Mouse (Mus musculus): ENCODE measurements around the gene BC029722.
"Not testable (repeated sequence)": the region's sequence is repeated elsewhere in the genome, so short reads cannot be mapped to it uniquely, and the experiment has no call there.

The BC029722 gene

DNA sequence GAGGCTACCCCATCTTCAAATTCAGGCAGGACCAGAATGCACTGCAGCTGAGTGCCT lies at the start of gene BC029722:
Gene BC029722, minus strand, starts transcription at position 35 of the 57 bp plus-strand sequence.
- DNase-seq: no peak

DNA sequence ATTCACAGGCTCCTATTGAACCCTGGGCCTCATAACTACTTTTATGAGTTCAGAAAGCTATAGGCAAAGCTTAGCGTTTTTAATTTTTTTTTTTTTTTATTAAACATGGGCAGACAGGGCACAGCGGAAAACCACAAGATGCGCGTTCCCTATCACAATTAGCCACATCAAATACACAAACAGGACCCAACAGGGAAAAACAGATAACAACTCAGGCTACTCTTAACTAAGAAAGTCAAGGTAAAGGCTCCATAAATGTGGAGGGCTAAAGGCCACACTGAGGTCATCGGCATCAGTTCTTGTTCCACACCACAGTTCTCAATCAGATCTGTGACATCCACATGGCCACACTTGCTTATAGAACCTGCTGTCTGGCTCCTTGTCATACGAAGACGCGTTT lies 49.1 kb upstream of the BC029722 start:
- DNase-seq: no peak

DNA sequence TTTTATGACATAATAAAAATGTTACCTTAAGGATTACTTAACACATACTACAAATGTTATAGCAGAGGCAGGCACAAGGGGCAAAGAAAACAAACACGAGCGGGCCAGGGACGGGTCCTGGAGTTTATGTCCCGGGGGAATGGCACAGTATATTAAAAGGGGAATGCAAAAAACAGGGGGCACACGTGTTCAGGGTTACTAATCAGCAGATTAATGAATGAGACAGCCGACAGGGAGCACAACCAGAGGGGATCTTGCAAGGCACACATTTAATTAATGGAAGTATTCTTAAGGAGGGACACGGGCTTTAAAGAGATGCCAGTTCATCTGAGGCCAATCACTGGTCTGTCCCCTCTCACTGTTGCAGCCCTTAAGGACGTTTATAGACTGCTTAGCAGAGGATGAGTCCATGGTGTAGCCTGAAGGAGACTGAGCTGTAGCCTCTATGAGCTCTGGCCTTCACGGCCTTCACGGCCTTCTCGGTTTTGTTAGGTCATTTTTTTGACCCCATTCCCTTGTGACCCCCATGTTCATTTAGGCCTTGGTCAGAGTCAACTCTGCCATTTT lies 44.2 kb upstream of the BC029722 start:
- no peak for DNase-seq

DNA sequence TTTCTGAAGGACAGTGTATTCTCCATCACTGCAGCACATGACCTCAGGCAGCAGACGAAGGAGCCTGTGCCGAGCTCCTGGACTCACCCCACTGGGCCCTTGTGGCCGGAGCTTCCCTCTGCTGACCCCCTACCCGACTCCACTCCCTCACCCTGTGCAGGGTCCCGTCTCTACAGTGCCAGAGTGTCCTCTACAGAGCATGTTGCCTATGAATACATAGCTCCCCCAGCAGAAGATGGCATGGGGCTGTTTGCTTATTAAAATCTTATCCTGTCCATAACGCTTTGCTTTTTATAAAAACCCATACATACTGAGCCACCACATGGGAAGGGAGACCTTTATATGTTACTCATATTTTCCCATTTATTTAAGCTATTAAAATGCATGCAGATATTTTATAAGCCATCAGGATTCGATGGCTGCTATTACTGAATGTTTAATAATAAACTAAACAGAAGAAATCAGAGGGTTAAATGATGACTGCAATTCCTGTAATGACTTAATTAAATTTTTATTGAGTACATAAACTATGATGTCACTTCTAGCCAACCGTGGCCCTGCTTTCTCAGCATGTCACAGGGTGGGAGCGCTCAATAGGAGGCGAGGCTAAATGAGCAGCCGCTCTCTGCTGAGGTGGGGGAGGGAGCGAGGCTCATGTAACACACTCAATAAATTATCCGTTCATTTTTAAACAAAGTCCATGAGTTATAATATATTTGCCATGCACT lies 43.5 kb upstream of the BC029722 start:
- DNase-seq: no peak

DNA sequence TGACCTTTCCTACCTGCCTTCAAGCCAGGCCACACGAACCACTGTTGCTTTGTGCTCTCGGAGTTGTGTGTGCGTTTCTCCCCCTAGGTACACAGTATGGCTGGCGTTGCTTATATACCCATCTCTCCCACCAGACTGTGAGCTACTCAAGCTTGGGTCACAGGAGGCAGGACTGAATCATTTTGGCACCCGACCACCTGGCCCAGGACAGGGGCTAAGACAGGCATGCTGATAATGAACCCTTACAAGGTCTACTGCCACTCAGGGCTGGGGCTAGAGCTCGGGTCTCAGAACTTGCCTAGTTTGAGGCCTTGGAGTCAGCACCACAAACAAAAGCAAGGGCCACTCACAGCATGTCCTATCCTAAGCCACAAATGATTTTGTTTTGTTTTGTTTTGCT lies 42.4 kb upstream of the BC029722 start:
- no peak for DNase-seq

DNA sequence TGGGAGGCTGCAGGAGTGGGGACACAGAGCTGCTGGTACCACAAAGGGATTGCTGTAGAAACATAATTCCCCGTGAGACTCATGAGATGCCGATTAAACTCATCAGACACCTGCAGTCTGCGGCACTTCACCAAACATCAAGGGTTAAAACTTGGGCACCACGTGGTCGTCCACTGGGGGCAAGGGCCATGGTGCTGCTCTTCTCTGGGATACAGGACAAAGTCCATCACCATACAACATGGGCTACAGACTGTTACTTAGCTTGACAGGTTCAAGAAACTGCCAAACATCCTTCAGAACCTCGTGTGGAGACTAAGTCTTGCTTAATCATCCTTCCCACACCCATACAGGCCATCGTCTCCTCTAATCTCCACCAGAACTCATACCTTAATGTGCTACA lies 40.9 kb upstream of the BC029722 start:
- no peak for DNase-seq

DNA sequence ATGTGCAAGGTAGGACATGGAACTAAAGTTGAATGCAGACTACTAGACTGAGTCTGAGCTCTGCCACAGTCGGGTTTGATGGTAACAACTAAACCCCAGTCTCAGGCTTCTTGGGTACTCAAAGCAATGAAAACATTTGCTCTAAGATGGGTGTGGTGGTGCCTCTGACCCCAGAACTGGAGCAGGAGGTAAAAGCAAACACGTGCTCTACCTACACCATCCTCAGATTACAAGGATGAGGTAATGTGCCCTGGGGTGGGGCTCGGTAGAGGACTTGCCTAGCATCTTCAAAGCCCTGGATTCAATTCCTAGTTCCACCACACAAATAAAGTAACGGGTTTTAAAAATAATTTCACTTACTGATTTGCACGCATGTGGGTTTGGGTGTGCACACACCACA lies 33.3 kb upstream of the BC029722 start:
- DNase-seq: no peak

DNA sequence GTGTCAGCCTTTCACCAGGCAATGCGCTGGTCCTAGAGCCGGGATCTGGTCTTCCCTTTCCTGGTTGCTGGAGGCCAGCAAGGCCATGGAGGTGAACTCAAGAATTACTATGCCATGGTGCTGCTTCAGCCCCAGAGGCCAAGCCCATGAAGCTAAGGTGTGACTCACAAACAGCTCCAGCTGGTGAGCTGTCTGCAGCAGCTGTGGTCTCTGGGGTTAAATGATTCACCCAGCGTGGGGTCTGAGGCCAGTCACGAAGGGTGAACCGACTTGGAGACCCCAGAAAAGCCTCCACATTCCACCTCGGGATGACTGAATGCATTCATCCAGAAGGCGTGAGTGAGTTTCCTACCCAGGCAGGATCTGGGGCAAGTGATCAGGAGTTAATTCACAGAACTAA lies 30.9 kb upstream of the BC029722 start:
- DNase-seq: no peak

DNA sequence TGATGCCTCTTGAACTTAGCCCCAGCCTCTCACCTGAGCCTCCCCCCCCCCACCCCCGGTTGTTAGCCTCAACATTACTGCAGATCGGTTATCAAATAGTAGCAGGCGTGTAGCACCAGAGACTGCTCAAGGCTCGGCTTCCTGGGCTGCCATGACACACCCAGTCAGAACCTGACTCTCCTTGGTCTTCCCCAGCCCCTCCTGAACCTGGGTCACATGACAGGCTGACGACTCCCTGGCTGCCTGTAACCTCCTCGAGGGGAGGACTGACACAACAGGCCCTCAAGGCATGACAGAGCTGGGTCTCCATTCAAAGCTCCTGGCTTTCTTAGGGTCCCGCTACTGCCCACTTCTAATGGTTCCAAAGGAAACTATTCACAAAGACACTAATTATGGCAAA lies 30.2 kb upstream of the BC029722 start:
- no peak for DNase-seq

DNA sequence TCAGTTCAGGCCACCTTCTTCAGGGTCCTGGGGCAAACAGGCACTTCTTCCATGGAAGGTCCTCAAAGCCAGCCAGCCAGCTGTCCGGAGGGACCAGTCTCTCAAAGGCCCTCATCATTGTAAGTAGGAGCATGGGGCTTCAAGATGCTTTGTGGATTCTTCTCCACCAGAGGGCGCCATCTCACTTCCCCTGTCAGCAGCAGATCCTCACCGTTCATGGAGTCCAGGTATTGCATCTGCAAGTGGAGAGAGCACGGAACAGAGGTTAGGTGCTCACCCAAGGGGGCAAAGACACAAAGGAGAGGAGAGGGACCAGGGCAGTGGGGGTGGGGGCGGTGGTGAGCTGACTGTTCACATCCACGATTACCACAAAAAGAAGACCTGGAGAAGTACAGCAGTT lies 29.1 kb upstream of the BC029722 start:
- peak; percentile 88 for DNase-seq

DNA sequence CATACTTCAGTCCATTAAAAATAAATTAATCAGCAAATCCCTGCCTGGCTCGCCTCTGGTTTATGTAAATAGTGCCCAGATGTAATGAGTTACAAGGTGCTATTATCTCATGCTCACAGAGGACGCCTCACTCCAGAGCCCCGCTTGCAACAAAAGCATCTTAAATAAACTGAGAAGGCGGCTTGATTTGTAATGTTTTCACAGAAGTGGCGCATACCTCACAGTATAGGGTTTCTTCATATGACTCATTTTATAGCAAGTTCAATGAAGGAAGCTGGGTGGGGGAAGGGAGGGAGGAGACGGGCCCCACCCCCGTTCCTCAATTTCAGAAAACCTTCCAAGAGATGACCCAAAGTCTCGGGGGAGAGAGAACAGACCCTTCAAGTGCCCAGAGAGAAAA lies 27.7 kb upstream of the BC029722 start:
- no peak for DNase-seq

DNA sequence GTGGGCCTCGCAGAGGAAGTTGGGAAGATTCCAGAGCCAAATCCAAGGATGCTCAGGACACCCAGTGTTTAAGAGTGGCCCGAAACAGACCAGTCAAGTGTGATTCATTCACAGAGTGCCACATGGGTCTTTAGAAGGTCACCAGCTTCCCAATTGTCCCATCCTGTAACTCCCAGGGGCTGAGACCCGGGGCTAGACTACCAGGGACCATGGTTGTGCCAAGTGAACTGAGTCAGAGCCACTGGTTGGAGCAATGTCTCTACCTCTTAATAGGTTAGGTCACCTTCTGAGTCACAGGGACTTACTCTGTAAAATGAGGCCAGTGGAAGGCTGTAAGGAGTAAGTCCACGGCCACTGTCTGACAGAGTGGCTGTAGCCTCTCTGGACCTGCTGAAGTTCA lies 19.7 kb upstream of the BC029722 start:
- DNase-seq: no peak

DNA sequence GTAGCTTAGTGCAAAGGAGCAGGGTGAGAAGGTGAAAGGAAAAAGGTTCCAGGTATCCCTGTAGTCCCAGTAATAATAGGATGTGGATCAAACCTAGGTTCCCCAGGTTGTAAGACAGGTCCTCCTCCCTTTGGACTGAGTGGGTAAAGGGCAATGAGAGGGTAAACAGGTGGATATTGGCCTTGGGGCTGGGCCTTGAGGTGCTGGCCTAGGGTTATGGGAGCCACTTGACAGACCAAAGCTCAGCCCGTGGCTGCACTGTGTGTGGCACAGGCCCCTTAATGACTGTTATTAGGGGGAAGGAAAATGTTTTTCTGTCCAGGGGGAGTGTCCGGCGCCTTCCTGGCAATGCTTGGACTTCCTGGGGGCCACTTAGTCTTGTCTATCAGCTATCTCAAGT lies 18.7 kb upstream of the BC029722 start:
- DNase-seq: no peak

DNA sequence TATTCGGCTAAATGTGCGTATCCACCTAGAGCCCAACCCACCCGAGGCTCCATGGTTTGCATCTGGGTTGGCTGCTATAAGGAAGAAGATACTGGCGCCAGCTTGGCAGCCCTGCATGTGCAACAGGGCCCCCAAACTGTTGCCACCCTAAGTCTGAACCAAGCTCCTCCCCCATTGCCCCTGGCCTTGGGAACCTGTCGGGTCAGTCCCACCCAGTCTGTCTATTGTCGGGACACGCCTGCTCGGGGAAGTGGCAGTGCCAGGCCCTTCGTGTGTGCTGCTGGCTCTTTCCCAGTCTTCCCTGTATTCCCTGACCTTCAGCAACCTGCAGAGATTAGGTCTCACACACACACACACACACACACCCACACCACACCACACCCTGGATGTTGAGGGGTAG lies 15.5 kb upstream of the BC029722 start, which contains the start of gene Fam83c:
Gene Fam83c, minus strand, starts transcription at position 123 of the 400 bp plus-strand sequence.
- DNase-seq: no peak

DNA sequence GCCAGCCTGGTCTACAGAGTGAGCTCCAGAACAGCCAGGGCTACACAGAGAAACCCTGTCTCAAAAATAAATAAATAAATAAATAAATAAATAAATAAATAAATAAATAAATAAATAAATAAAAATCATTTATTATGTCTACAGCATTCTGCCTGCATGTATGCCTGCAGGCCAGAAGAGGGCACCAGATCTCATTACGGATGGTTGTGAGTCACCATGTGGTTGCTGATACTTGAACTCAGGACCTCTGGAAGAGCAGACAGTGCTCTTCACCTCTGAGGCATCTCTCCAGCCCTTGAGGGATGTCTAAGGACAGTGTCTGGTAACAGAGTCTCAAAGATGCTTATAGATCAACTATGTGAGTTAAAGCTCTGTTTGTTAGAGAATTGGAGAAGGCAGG lies 12.9 kb upstream of the BC029722 start:
- DNase-seq: not testable (repeated sequence)

DNA sequence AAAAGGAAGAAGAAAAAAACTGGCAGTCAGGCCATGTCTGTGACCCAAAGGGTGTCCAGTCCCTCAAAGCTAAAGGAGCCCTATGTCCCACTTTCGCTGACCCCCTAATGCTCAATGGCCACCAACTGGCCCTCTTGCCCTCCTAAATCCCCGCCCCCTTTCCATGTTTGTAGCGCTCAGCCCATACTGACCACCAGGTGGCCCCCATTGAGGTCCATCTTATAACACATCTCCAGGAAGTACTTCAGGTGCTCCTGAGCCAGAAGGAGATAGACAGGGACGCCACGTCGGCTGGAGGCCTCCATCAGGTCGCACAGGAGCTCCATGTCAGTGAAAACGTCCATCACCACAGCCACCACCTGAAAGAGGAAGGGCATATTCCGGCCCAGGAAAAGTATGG lies 12.1 kb upstream of the BC029722 start:
- DNase-seq: no peak

DNA sequence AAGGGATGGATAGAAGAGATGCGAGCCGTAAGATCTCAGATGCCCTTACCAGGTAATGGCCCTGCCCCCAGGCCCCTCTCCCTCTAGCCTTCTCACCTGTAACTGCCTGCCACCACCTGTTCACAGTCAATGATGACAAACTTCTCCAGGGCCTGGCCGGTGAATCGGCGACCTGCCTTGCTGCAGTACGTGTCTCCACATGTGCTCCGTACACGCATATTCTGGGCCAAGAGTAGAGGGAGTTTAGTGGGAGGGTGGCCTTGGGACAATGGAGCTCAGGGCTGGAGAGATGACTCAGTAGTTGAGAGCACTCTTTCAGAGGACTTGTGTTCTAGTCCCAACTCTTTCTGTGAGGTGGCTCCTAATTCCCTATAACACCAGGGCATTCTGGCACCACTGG lies 11.6 kb upstream of the BC029722 start:
- no peak for DNase-seq

DNA sequence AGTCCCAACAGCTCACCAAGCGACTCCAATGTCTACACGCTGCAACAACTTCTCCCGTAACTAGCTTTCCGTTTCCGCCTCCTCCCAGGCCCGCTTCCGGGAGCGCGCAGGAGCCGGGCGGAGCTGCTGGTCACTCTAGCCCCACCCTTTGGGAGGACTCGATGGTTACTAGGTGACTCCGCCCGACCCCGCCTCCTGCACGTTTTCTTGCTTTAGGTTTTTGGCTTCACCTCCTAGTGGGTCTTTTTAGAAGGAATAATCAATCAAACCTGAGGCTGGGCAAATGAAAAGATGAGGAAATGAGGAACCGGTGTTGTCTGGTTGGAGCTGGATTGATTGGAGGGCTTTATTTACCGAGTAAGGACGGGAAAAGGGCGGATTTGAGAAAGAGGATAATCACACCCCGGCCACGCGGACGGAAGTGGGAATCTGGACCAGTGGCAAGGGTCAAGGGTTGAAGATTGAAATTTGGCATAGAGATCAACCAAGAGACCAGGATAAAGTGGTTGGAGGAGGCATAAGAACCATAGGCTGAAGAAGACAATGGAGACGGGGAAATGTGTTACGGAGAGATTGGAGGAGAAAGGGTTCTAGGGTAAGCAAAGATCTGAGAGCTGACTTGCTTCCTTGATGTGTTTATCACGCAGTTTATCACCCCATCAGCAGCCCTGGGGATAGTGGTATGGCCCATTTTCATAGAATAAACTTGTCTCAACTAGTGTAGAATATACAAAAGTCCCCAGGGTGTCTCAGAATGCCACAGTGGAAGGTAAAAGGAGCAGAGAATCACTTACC lies 7.6 kb upstream of the BC029722 start, which contains the start of gene Eif6:
Gene Eif6, minus strand, starts transcription at position 296 of the 795 bp plus-strand sequence.
- DNase-seq: peak; percentile 95

DNA sequence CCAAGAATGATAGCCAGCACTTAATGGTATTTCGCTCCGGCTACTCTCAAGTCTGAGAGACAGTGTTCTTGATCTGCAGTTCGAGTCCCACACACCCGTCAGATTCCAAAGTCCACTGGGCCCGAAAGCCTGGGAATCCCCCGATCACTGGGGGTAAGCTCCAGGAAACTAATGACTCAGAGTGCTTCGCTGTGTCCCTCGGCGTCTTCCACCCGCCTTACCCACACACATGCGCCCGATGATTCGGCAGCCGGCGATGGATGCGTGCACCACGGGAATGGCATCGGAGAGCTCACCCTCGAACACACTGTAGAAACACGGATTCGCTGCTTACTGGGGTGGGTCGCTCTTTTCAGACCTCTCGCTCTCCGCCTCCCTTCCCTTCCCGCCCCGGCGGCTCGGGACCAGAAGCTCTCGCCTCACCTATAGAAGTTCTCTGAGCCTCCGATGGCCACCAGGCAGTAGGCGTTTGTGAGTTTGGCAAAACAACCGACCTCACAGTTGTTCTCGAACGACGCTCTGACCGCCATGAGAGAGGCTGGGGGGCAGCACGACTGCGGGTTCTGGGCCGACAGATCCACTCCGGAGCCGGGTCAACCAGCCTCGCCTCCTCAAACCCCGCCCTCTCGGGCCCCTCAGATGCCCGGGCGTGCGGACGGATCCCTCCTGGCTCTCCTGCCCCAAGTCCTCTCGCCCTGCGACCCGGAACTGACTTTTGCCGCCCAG lies 6.8 kb upstream of the BC029722 start:
- DNase-seq: no peak

DNA sequence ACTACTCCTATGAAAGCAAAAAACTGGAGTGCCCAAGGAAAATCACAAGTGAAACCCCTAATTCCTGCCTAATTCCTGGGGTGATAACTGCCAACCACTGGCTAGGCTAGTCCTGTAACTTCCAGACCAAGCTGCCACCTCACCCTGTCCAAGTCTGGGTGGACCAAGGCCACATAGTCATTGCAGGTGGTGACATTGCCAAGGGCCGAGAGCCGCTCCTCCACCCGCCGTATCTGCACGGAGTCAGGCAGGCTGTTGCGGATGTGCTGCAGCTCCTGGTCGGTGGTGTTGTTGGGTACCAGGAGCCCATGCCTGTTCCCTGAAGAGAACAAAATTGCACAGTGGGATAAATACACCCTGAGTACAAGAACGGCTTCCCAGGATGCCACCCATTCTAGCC lies 4.5 kb upstream of the BC029722 start:
- no peak for DNase-seq

DNA sequence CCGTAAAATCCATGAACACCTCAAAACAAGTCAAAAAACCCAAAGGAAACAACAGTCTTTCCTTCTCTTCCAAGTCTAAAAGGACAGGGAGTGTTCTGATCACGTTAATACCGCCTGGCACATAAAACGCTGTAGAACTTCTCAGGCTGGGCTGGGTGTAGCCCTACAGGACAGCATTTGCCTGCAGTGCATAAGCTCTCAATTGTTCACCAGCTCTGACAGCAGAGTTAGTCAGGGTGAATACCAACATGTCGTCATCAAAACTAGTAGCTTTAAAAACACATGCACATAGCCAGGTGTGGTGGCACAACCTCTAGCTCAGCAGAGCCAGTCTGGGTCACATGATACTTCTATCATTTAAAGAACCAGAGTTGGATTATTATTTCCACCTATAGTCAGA lies 1.6 kb upstream of the BC029722 start:
- DNase-seq: no peak

DNA sequence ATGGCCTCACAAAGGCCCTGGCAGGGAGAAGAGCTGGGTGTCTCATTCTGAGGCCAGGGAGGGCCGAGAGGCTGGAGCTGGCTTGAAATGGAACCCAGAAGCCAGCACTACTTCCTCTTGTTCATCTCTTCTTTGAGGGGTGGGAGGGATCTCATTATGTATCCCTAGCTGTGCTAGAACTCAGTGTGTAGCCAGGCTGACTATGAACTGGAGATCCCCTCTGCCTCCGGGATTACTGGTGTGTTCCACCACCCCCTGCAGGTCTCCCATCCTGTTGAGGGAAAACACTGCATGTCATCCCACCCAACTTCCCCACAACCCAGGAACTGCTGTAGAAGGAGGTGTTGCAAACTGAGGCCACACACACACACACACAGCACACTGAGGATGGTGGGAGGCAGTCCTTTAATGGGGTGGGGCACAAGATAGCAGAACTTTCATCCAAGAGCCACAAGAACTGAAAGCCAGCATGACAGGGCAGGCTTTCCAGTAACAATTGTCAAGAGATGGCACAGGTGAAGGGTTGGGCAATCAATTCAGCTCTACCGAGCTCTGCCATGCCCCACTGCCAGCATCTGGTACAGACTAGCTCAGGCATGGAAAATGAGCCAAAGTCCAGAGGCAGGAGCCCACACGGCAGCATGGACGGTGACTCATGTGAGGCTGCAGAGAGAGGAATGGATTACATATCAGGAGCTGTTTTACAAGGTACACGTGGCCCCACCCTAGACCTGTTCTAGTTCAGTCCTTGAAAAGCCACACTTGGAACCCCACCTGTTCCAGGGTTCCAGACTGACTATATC lies 424 bp upstream of the BC029722 start:
- no peak for DNase-seq

Data from lung, postnatal 36 days (tissue).